Mouse (Mus musculus) lung, adult 2 months (tissue): ENCODE results near the gene Grk4. TPM values are rescaled to one million over a fixed set of nuclear protein-coding genes. Genes with fewer than 3 reads are reported as not detected.
A peak's percentile ranks its signal among the peaks of the same experiment; 100 is the strongest.

Experiments
- DNase-seq: peaks from one replicate; pipeline ENCODE4 v3.0.0; 2022
- H3K4me1 ChIP-seq: fragments of 200-500 bp; 2 replicates; pipeline ENCODE4 v1.6.1; 2011; ENCODE audit warnings: low read length; ENCODE audit not compliant: control insufficient read depth, insufficient read depth
- H3K4me3 ChIP-seq: fragments of 200-500 bp; replicated peaks from 2 replicates; pipeline ENCODE3; 2011; ENCODE audit warnings: low read depth, mild to moderate bottlenecking, control low read depth, low read length; ENCODE audit errors: extremely low read depth
- CTCF ChIP-seq: fragments of 200-500 bp; IDR thresholded peaks from 2 replicates; pipeline ENCODE4 v1.5.1; 2011; ENCODE audit warnings: mild to moderate bottlenecking, low read length, control low read depth; ENCODE audit not compliant: insufficient read depth
- POLR2A ChIP-seq: fragments of 200-500 bp; IDR thresholded peaks from 2 replicates; pipeline ENCODE4 v1.6.1; 2011; ENCODE audit warnings: low read depth, mild to moderate bottlenecking, control low read depth, low read length, borderline replicate concordance; ENCODE audit errors: extremely low read depth
- WGBS: fragments of 180-500 bp; shearing (Covaris S2); methylation state at CpG from one replicate; pipeline ENCODE4 v1.1.7; 2018; 5-methylcytosine and 5-hydroxymethylcytosine counted together
- polyA plus RNA-seq: library from polyadenylated mRNA; depleted of rRNA; stranded (reverse); fragments of >200 nt; gene quantifications from 2 replicates; pipeline ENCODE4 v1.2.3, GENCODE M21; 2012

Gene Grk4
- polyA plus RNA-seq, 1 experiment: 1.6 TPM

- Histone ChIP-seq H3K4me1 (no peaks in the 10 kb centered on the region), H3K4me3 (no peak overlapping the region)
- 45% methylated on average over 5 of the region's 5 CpGs for WGBS
- DNase-seq: no peak
- peak; percentile 54 for TF ChIP-seq CTCF
- no peak for TF ChIP-seq POLR2A
These were observed 17.2 kb upstream of the Grk4 start for GRCm38 (mm10) chr5:34642932-34643331.

- WGBS: 49% methylated on average over 4 of the region's 4 CpGs
- peak; percentile 75 for TF ChIP-seq CTCF
- TF ChIP-seq POLR2A: no peak
- H3K4me1 ChIP-seq: no peaks in the 10 kb centered on the region
- DNase-seq: peak; percentile 51
- no peak overlapping the region for H3K4me3 ChIP-seq
These were observed 12.6 kb upstream of the Grk4 start for GRCm38 (mm10) chr5:34647581-34647980.

DNA sequence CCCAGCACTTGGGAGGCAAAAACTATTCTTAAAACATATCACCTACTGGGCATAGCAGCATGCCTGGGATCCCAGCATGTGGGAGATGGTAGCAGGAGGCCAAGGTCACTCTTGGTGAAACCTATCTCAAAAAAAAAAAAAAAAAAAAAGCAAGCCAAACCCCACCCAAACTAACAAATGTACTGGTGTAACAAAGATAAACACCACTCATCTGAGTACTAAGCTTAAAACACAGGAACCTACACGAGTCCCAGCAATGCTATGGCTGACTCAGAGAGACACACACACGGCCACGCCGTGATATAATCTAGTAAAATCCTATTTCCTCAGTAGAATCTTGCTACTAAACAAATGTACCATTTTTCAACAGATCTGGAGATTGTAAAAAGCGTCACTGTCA is 7.2 kb upstream of the Grk4 start:
- TF ChIP-seq CTCF (no peak), POLR2A (no peak)
- no peaks in the 10 kb centered on the region for H3K4me1 ChIP-seq
- 88% methylated on average over 5 of the region's 5 CpGs for WGBS
- no peak for DNase-seq
- H3K4me3 ChIP-seq: no peak overlapping the region

GRCm38 (mm10) chr5:34654881-34655280 is 5.3 kb upstream of the Grk4 start:
- peaks cover 2% of the 10 kb centered on the region; the same call in 1 of the 2 replicates for H3K4me1 ChIP-seq
- H3K4me3 ChIP-seq: no peak overlapping the region
- DNase-seq: no peak
- no peak for TF ChIP-seq POLR2A
- TF ChIP-seq CTCF: no peak
- 74% methylated on average over 9 of the region's 9 CpGs for WGBS

DNA sequence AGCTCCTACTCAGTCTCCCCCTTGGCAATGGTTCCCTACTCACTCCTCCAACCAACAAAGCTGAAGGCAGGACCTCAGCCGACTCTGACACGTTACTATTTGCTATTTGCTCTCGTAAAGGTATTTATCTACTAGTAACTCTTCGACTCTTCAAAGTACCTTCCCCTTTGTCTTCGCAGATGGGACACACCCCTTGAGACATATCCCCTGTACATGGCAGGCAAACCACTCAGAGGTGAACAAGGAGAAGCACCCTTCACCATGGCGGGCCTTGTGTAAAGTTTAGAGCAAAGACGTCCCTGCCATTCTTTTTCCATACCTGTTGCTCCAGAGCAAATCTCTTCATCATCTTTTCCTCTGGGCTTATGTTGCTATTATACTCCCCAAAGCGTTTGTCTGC is 2.6 kb upstream of the Grk4 start:
- WGBS: 85% methylated on average over 8 of the region's 8 CpGs
- H3K4me1 ChIP-seq: peaks cover 2% of the 10 kb centered on the region; the same call in 1 of the 2 replicates
- DNase-seq: no peak
- no peak overlapping the region for H3K4me3 ChIP-seq
- TF ChIP-seq CTCF (no peak), POLR2A (no peak)

DNA sequence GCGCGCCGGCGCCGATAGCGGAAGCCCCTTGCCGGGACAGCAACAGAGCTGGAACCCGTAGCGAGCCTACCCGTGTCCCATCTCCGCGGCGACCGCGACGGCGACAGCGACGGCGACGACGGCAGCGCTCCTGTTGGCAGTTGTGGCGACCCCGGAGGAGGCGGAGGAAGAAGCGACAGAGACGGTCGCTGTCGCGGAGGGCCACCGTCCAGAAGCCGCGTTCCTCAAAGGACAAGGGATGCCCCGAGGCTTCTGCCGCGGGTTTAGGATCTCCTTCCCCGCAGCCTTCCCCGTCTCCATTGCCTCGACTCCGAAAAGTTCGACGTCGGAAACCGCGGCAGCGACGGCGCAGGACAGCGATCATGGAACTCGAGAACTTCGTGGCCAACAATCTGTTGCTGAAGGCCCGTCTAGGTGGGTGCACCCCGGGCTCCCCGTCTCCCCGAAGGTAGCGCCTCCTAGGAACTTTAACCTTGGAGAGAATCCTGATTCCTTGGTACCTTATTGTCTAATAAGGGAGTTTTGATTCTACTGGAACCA is 482 bp downstream of the Grk4 start:
- Histone ChIP-seq H3K4me3 (peak overlapping the region; percentile 73), H3K4me1 (peaks cover 4% of the 10 kb centered on the region; the same call in 1 of the 2 replicates)
- WGBS: under 1% methylated on average over 57 of the region's 57 CpGs
- DNase-seq: no peak
- TF ChIP-seq POLR2A (no peak), CTCF (no peak)

- H3K4me3 ChIP-seq: no peak overlapping the region
- WGBS: 85% methylated on average over 4 of the region's 4 CpGs
- peaks cover 4% of the 10 kb centered on the region; the same call in 1 of the 2 replicates for H3K4me1 ChIP-seq
- no peak for DNase-seq
- TF ChIP-seq CTCF (no peak), POLR2A (no peak)
These were observed 1.7 kb downstream of the Grk4 start for GRCm38 (mm10) chr5:34661909-34662308.

DNA sequence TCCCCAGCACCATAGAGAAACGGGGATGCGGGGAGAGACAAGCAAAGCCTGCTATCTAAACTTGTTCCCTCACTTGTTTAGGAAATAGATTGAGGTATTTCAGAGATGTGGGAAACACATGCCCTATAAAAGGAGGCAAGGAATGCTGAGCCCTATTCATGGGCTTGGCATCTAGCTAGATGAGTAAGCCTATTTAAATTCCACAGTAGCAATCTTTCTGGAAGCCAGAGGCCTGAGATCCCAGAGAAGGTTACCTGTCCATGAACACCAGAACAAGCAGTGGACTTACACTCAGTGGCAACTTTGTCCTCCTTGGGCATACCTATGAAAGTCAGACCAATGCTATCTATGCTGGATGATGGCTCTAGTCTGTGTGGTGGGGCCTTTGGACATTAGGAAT is 3.1 kb downstream of the Grk4 start:
- 92% methylated on average over 2 of the region's 2 CpGs for WGBS
- H3K4me3 ChIP-seq: no peak overlapping the region

GRCm38 (mm10) chr5:34669493-34669892 is 9.3 kb downstream of the Grk4 start:
- TF ChIP-seq POLR2A (no peak), CTCF (no peak)
- Histone ChIP-seq H3K4me3 (no peak overlapping the region), H3K4me1 (no peaks in the 10 kb centered on the region)
- DNase-seq: no peak
- WGBS: 87% methylated on average over 2 of the region's 2 CpGs

More for the DNA sequence above, 3.1 kb downstream of the Grk4 start:
- DNase-seq: no peak
- no peak for TF ChIP-seq POLR2A
- TF ChIP-seq CTCF: no peak
- peaks cover 4% of the 10 kb centered on the region; the same call in 1 of the 2 replicates for H3K4me1 ChIP-seq

GRCm38 (mm10) chr5:34670280-34670679 is 10.1 kb downstream of the Grk4 start:
- WGBS: 90% methylated on average over 4 of the region's 4 CpGs
- TF ChIP-seq CTCF: no peak
- no peak for TF ChIP-seq POLR2A
- Histone ChIP-seq H3K4me1 (no peaks in the 10 kb centered on the region), H3K4me3 (no peak overlapping the region)
- DNase-seq: no peak
